Mouse (Mus musculus): Measurements from ENCODE around the gene Col5a1. TPM values are rescaled to one million over a fixed set of nuclear protein-coding genes. Genes with fewer than 3 reads are reported as not detected.

Col5a1 gene
- total RNA-seq, 2 experiments from 2014 or later, result 204 to 280 TPM

DNA sequence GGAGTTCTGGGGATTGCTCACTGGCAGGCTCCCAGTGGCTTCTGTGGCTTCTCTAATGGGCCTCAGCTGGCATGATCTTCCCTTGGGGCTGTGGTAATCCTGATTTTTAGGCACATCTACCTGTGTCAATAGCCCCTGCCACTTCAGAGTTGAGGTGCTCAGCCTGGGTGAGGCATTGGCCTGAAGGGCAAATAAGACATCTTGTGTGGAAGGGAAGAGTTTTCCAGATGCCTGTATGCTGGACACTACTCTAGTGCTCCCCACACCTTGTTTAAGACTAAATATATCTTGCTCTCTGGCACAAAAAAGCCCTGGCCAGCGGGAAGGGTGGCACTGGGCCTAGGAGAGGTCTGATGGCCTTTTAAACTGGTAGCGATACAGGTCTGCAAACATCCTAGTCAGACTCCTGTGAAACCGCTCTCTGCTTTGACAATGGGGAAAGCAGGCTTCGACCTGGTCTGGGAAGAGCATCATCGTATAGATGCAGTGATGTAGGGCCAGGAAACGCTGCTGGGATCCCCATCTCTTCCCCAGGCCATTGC lies 33.2 kb downstream of the Col5a1 start:
- DNase-seq, result no peak

DNA sequence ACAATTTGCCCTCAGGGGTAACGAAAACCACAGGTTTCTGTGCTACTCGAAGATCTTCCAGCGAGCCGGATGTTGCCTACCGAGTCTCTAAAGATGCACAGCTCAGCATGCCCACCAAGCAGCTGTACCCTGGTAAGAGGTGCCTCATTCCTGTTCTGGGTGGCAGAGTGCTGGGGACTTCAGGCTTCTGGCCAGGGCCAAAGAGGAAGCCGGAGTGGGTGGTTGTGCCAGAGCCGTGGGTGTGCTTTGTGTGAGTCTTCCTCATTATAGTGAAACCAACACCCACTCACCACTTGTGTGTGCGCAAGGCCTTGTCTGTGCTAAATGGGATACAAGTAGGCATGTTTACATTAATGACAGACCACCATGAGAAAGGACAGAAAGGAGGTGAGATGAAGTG lies 35.8 kb downstream of the Col5a1 start:
- DNase-seq, result no peak

- DNase-seq, result no peak
These were observed 37.5 kb downstream of the Col5a1 start for GRCm38 (mm10) chr2:27923718-27924117.

GRCm38 (mm10) chr2:27924463-27924862 lies 38.2 kb downstream of the Col5a1 start:
- DNase-seq, result no peak

DNA sequence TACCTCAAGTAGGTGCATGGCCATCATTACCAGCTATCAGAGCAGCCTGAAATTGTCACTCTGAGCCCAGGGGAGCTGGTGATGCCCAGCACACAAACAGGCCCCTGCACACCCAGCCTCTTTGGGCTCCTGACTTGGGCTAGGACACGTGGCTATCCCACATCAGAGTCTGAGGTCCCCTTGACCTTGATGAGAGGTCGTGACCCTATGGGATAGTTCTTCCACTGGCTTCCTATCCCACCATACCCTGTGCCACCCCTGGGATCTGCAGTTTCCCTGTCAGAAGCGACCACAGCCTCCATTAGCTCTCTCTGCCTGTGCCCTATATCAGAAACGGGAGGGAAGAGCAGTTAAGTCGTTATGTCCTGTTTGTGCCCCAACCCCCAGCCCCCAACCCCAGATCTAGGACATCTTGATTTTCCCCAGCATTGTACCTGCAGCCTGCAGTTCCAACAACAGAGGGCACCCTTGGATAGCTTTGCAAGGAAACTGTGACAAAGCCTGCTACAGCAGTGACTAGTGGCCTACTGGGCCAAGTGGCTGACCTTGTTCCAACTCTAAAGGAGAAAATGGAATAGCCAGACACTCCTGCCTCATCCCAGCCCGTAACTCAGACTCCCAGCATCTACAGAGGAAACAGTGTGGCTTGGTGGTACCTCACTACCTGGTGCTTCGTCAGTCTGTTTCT lies 40.4 kb downstream of the Col5a1 start:
- peak; percentile 61 for DNase-seq

GRCm38 (mm10) chr2:27930471-27931015 lies 44.3 kb downstream of the Col5a1 start:
- DNase-seq, result no peak

DNA sequence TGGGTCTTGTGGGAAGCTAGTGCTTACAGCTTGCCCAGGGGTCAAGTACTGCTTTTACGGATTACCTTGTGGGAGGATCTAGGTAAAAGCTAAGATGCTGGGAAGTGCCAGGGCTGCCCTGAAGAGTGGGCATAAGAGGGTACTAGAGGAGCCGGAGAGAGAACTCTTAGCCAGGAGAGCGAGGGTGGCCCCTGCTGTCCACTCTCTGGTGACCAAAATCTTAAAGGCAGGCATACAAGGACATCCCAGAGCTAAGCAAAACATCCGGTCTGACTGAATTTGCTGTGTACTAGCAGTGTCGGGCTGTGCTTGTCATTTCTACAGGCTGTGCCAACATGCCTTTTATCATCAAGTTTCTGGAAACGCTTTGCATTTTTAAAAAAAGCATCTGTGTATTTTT lies 44.9 kb downstream of the Col5a1 start:
- no peak for DNase-seq

- no peak for DNase-seq
These were observed 45.7 kb downstream of the Col5a1 start for GRCm38 (mm10) chr2:27931971-27932370.

DNA sequence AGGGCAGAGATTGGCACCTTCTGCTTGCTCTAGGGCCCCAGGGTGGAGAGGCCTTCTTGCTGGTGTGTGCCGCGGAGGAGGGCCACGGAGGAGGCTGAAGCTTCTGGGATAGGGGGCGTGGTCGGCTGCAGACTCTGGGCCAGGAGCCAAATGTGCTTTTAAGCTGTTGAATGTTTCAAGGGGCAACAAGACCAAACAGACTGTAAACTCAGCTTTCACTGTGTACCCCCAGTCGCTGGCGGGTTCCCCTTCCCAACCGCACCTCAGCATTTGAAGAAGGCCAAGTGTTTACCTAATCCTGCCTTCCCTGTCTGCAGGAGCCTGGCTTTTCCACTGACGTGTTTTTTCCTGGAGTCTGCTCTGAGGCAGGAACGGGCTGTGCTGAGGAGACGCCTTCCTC lies 48.0 kb downstream of the Col5a1 start:
- DNase-seq, result peak; percentile 63

DNA sequence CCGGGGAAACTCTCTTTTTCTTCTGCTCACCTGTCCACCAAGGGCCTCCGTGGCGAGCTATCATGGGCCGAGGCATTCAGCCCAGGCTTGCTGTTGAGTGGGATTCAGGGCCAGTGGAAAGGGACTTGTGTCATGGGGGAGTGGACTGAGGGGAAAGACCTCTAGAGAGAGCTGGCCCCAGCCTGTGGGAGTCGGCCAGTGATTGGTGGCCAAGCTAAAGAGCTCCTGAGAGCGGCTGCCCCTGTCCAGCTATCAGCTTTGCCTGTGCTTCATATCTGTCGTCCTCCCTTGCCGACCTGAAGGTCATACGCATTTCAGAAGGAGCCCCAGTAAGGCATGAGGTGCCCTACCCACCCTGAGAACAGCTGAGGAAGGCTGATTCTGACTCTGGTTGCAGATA lies 48.6 kb downstream of the Col5a1 start:
- DNase-seq, result no peak

DNA sequence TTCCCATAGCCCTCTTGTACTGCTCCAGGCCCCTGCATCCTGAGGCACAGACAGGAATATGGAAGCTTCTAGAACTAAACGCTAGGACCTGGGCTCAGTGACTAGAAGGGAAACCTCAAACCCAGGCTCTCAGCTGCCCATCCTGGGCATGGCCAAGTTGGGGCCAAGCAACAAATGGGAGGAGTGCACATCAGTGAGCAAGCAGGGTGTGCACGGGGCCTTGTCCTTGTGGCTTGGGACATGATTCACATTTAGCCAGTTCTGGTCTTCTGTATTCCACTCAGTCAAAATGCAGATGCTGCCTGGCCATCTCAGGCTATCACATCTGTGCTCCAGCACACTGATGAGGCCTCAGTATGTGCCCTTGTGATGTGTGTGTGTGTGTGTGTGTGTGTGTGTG lies 49.2 kb downstream of the Col5a1 start:
- DNase-seq, result no peak

- DNase-seq, result peak; percentile 77
These were observed 50.5 kb downstream of the Col5a1 start for GRCm38 (mm10) chr2:27936607-27937191.

GRCm38 (mm10) chr2:27939433-27939832 lies 53.2 kb downstream of the Col5a1 start:
- DNase-seq, result no peak

DNA sequence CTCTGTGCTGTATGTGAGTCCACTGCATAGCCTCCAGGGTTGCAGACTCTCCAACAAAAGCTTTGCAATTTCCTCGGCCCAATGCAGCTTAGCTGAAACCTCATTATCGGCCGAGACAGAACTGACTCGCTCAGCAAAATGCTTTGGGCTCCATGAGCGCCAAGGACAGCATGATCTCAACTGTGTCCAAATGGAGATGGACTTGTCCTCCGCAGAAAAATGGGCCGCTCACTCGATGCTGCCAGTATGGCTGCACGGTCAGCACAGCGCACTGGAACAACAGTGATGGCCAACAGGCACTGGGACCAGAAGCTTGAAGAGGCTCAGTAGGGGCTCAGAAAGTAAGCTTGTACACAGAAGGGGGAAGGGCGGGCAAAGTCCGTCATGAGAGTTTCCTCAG lies 53.9 kb downstream of the Col5a1 start:
- DNase-seq, result no peak

DNA sequence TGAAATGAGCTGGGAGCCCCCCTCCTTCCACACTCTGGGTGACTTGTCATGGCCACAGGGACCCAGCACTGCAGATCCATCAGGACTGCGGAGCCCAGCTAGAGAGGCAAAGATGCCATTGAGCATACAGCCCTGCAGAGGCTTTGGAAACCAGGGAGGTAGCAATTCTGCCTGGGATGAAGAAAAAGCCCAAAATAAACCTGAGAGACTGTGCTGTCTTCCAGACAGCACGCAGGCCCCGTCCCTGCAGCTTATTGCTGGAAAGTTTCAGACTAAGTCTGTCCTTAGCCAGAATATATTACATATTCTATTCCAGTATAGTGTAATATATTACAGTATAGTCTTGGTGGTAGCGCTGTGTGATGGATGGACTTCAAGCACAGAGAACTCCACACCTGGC lies 61.0 kb downstream of the Col5a1 start:
- DNase-seq, result no peak

GRCm38 (mm10) chr2:27947917-27948316 lies 61.7 kb downstream of the Col5a1 start:
- no peak for DNase-seq

DNA sequence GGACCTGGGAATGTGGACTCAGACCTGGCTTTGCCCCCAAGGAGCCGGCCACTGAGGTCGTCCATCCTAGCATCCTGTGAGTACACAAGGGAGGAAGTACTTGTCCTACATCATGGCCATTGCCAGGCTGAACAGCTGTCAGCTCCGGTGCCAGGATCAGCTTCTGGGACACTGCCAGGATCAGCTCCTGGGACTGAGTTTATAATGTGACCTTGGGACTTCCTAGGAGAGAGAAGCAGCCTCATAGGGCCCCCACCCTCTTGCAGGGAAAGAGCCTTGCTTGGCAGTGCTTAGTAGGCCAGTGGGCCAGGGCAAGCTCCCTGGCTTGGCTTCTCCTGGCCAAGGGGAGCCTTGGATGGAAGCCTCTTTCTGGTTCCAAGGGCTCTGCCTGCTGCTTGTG lies 67.6 kb downstream of the Col5a1 start:
- peak; percentile 71 for DNase-seq

DNA sequence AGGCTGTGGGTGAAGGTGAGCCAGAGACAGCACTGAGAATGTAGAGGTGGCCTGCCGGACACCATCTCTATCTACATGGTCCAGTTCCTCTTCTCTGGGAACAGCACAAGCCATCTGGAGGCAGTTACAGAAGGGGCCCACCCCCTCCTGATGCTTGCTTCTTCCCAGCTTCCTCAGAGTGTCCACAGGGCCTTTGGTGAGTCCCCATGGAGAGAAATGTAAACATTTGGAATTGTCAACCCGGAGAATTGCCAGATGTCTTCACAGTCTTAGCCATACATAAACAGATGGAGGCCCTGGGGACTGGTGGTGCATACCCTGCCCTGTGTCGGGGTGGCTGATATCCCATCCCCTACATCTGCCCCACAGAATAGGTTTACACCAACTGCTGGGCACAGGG lies 68.7 kb downstream of the Col5a1 start:
- DNase-seq, result no peak

DNA sequence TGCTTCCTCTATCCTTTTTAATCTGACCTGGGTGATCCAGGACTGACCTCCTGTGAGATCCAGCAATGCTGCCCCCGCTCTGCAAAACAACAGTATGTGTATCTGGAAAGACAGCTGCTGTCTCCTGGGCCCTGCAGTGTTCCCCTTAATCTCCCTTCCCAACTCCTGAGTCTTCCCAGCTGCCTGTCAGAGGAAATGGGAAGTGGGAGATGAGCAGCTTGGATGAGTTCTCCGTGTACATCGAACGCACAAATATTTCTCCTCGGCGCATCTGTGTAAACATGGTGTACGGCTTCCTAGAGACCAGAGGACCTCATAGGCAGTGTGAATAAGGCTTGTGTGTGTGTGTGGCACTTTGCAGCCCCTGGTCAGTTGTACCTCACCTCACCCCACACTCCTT lies 70.5 kb downstream of the Col5a1 start:
- no peak for DNase-seq

DNA sequence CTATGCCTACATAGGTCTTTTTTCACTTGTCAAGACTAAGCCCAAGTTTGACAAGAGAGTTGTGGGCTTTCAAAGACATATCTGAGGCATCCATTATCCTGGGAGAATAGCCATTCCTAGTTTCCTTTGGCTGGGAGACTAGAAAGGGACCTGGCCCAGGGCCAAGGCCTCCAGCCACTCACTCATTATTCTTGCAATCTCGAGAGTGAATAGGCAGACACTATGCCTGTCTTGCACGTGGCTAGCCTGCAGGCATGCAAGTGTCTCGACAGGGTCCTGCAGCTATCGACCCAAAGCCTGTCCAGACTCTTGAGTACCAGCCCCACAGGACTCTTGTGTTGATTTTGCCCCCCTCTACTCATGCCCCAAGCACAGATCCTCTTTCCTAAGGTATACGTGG lies 71.0 kb downstream of the Col5a1 start:
- DNase-seq, result peak; percentile 59

- no peak for DNase-seq
These were observed 73.0 kb downstream of the Col5a1 start for GRCm38 (mm10) chr2:27959275-27959674.

DNA sequence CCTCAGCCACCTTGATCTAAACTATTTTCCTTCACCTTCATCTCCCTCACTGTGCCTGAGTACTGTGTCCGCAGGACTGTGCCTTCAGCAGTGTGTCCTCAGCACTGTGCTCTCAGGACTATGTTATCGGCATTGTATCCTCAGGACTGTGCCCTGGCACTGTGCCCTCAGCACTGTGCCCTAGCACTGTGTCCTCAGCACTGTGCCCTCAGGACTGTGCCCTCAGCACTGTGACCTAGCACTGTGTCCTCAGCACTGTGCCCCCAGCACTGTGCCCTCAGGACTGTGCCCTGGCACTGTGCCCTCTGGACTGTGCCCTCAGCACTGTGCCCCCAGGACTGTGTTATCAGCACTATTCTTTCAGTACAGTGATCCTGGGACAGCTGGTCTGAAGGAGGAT lies 75.0 kb downstream of the Col5a1 start:
- no peak for DNase-seq

DNA sequence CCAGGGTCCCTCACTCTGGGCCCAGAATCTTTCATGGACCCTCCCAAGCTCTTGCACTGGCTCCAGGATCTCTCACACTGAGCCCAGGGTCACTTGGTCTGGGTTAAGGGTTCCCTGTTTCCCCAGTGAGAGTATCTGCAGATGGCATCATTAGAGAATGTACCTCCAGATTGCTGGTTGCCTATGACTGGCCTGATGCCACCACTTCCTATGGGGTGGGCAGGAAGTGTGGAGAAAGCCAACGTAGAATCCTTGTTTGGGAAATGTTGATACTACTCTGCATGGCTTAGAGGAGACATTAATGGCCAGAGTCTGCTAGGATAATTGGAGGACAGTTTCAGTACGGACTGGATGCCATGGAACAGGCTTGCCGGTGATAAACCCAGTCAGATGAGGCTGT lies 76.2 kb downstream of the Col5a1 start:
- no peak for DNase-seq

DNA sequence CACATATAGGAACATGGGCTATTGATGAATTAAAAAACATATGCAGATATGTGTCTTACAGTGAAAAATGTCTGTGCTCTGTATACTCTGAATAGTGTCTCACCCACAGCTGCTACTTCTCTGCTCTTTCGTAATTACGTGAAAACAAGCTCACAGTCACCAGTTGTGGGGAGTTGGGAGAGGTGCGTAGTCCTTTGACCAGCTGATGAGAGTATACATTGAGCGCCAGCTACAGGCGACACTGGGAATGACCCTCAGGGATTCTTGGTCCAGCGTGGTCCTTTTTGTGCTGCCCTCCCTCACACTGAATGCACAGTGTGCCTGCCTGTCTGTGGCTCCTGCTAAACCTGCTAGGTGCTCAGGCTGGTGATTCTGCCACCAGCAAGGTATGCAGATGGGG lies 82.9 kb downstream of the Col5a1 start:
- peak; percentile 44 for DNase-seq
